Mouse (Mus musculus): ENCODE measurements around the gene Grtp1. TPM values are rescaled to one million over a fixed set of nuclear protein-coding genes. Genes with fewer than 3 reads are reported as not detected.
A peak's percentile ranks its signal among the peaks of the same experiment; 100 is the strongest.

Gene Grtp1
- total and polyA plus RNA-seq, 2 experiments from 2014 or later: 7.9 to 19.9 TPM

DNA sequence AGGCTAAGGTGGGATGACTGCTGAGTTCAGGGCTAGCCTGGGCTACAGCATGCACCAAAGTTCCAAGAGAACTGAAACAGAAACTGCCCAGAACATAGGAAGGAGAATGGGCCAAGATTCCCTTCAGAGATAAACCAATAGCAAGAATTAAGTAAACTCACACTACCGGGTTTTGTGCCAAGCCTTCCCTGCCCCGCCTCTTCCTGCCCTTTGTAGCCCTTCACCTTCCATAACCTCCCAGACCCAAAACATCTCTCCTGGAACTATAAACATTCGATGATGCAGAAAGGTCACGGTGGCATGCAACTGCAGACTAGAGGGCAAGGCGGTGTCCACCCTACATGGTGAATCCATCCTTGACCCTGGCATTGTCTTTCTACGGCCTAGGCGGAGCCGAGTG lies 10.2 kb downstream of the Grtp1 start:
- H3K4me1 ChIP-seq (ENCODE audit: insufficient read depth, low read length): no peaks in the 10 kb centered on the region
- WGBS: 88% methylated on average over 8 of the region's 8 CpGs

DNA sequence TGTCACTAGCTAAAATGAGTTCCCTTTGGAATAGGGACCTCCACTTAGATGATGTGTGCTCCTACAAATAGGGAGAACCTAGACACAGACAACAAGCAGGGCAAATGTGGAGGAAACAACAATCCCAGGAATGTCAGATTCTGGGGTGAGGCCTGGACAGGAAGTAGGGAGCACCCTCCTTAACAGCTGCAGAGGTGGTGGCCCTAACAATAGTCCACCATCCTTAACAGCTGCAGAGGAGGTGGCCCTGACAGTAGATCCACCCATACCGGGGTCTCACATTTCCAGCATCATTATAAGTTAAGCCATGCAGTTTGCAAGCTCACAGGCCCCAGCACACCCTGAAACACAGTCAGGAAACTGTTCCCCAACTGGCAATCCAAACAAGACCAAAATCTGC lies 11.6 kb downstream of the Grtp1 start:
- Histone ChIP-seq H3K4me3 (ENCODE audit: low read depth, low read length) (no peak overlapping the region), H3K27ac (ENCODE audit: low read depth, low read length) (no peak overlapping the region), H3K4me1 (ENCODE audit: insufficient read depth, low read length) (no peaks in the 10 kb centered on the region), H3K9ac (replicated peaks; ENCODE audit: low read length, poor library complexity, severe bottlenecking) (no peak overlapping the region), H3K4me2 (ENCODE audit: low read depth, low read length, poor library complexity, severe bottlenecking) (no peak overlapping the region), H3K36me3 (ENCODE audit: insufficient read depth, low read length) (no peaks in the 10 kb centered on the region), H3K27me3 (ENCODE audit: insufficient read depth, low read length) (no peaks in the 10 kb centered on the region), H3K9me3 (ENCODE audit: low read length) (no peaks in the 10 kb centered on the region)
- TF ChIP-seq CTCF (IDR thresholded peaks at IDR 0.05): no peak
- DNase-seq (ENCODE audit: low spot score) (no peak), ATAC-seq (ENCODE audit: low FRiP score) (no peak)
- 91% methylated on average over 1 of the region's 1 CpGs for WGBS

More for the DNA sequence above, 10.2 kb downstream of the Grtp1 start:
- no peak for TF ChIP-seq CTCF (IDR thresholded peaks at IDR 0.05)
- DNase-seq (ENCODE audit: low spot score): no peak
- Histone ChIP-seq H3K36me3 (ENCODE audit: insufficient read depth, low read length) (no peaks in the 10 kb centered on the region), H3K9ac (replicated peaks; ENCODE audit: low read length, poor library complexity, severe bottlenecking) (no peak overlapping the region), H3K4me3 (ENCODE audit: low read depth, low read length) (no peak overlapping the region), H3K9me3 (ENCODE audit: low read length) (no peaks in the 10 kb centered on the region), H3K27me3 (ENCODE audit: insufficient read depth, low read length) (no peaks in the 10 kb centered on the region), H3K4me2 (ENCODE audit: low read depth, low read length, poor library complexity, severe bottlenecking) (no peak overlapping the region), H3K27ac (ENCODE audit: low read depth, low read length) (no peak overlapping the region)
- no peak for ATAC-seq (ENCODE audit: low FRiP score)

DNA sequence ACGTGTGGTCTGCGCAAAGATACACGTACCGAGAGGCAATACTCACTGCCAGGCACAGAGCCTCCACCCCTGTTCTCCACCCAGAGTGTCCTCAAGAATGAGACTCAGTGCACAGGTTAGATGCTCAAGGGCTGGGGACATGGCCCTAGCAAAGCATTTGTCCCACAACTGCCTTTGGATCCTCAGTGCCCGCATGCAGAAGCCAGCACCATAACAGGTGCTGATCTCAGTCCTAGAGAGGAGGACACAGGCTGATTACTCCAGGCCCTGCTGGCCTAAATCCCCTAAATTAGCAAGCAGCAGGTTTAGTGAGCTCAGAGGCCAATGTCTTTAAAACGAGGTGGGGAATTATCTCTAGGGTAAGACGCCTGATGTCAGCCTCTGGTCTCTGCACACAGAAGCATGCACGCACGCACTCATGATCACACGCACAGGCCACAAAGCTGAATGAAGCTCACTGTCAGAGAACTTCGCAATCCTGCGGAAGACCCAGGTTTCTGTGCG lies 12.3 kb downstream of the Grtp1 start:
- Histone ChIP-seq H3K4me3 (ENCODE audit: low read depth, low read length) (no peak overlapping the region), H3K4me2 (ENCODE audit: low read depth, low read length, poor library complexity, severe bottlenecking) (no peak overlapping the region), H3K27me3 (ENCODE audit: insufficient read depth, low read length) (no peaks in the 10 kb centered on the region), H3K9ac (replicated peaks; ENCODE audit: low read length, poor library complexity, severe bottlenecking) (no peak overlapping the region), H3K27ac (ENCODE audit: low read depth, low read length) (no peak overlapping the region), H3K9me3 (ENCODE audit: low read length) (no peaks in the 10 kb centered on the region), H3K4me1 (ENCODE audit: insufficient read depth, low read length) (no peaks in the 10 kb centered on the region), H3K36me3 (ENCODE audit: insufficient read depth, low read length) (no peaks in the 10 kb centered on the region)
- ATAC-seq (ENCODE audit: low FRiP score) (no peak), DNase-seq (ENCODE audit: low spot score) (no peak)
- no peak for TF ChIP-seq CTCF (IDR thresholded peaks at IDR 0.05)
- WGBS: 85% methylated on average over 13 of the region's 13 CpGs

DNA sequence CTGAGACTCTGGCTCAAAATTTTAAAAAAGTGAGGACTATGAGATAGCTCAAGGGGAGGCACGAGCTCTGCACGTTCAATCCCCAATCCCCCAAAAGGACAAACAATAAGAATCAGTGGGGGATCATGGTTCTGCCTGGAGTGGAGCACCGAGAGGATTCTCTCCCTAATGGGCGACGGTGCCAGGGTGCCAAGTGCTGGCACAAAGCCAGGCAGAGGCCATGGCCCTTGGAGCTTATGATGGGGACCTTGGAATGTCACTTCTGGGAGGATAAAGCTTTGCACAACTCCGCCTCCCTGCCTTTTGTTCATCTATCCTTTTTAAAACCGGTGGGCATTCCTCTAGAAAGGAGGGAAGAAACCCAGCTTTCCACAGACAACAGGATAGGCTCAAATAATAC lies 12.8 kb downstream of the Grtp1 start:
- Histone ChIP-seq H3K4me2 (ENCODE audit: low read depth, low read length, poor library complexity, severe bottlenecking) (no peak overlapping the region), H3K4me3 (ENCODE audit: low read depth, low read length) (no peak overlapping the region), H3K9me3 (ENCODE audit: low read length) (no peaks in the 10 kb centered on the region), H3K9ac (replicated peaks; ENCODE audit: low read length, poor library complexity, severe bottlenecking) (0 out of 2 replicates have a peak overlapping the region, but pooled peaks have one; percentile 19), H3K27ac (ENCODE audit: low read depth, low read length) (no peak overlapping the region), H3K36me3 (ENCODE audit: insufficient read depth, low read length) (no peaks in the 10 kb centered on the region), H3K4me1 (ENCODE audit: insufficient read depth, low read length) (no peaks in the 10 kb centered on the region), H3K27me3 (ENCODE audit: insufficient read depth, low read length) (no peaks in the 10 kb centered on the region)
- WGBS: 43% methylated on average over 7 of the region's 7 CpGs
- no peak for TF ChIP-seq CTCF (IDR thresholded peaks at IDR 0.05)
- DNase-seq (ENCODE audit: low spot score) (no peak), ATAC-seq (ENCODE audit: low FRiP score) (no peak)

DNA sequence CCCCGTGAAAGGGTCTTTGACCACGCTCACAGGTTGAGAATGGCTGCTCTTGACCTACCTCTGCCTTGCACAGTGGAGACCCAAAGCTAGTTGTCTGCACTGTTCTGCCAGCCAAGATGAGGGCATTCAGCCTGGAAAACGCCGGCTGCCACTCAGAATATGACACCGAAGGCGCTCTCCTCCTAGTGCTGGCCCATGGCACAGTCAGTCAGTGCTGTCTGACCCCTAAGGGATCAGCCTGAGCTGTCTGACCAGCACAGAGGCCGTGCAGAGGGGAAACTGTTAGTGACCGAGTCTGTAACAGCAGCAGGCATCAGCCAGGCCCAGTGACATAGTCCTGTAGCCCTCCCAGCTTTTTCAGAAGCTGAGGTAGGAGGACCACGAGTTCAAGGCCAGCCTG lies 13.2 kb downstream of the Grtp1 start:
- no peak for TF ChIP-seq CTCF (IDR thresholded peaks at IDR 0.05)
- no peaks in the 10 kb centered on the region for H3K36me3 ChIP-seq (ENCODE audit: insufficient read depth, low read length)
- no peaks in the 10 kb centered on the region for H3K27me3 ChIP-seq (ENCODE audit: insufficient read depth, low read length)
- no peak for ATAC-seq (ENCODE audit: low FRiP score)
- no peak overlapping the region for H3K27ac ChIP-seq (ENCODE audit: low read depth, low read length)
- no peaks in the 10 kb centered on the region for H3K9me3 ChIP-seq (ENCODE audit: low read length)
- H3K4me2 ChIP-seq (ENCODE audit: low read depth, low read length, poor library complexity, severe bottlenecking): no peak overlapping the region
- no peak overlapping the region for H3K4me3 ChIP-seq (ENCODE audit: low read depth, low read length)
- 80% methylated on average over 9 of the region's 9 CpGs for WGBS
- H3K9ac ChIP-seq (replicated peaks; ENCODE audit: low read length, poor library complexity, severe bottlenecking): 0 out of 2 replicates have a peak overlapping the region, but pooled peaks have one; percentile 19
- no peaks in the 10 kb centered on the region for H3K4me1 ChIP-seq (ENCODE audit: insufficient read depth, low read length)
- no peak for DNase-seq (ENCODE audit: low spot score)

DNA sequence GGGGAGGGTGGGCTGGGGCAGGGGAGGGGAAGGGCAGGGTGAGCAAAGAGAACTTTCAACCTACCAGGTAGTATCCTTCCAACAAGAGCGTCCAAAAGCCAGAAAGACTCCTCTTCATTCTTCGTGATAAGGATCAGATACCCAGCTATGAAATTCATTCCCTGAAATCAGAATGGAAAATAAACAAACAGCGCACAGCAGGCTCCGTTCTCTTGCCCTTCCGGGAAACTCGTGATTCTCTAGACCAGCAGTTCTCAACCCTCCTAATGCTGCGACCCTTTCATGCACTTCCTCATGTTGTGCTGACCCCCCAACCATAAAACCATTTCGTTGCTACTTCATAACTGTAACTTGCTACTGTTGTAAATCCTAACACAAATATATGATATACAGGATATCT lies 13.6 kb downstream of the Grtp1 start:
- no peak overlapping the region for H3K4me2 ChIP-seq (ENCODE audit: low read depth, low read length, poor library complexity, severe bottlenecking)
- H3K27me3 ChIP-seq (ENCODE audit: insufficient read depth, low read length): no peaks in the 10 kb centered on the region
- no peak for ATAC-seq (ENCODE audit: low FRiP score)
- no peak overlapping the region for H3K27ac ChIP-seq (ENCODE audit: low read depth, low read length)
- no peak for DNase-seq (ENCODE audit: low spot score)
- H3K9ac ChIP-seq (replicated peaks; ENCODE audit: low read length, poor library complexity, severe bottlenecking): no peak overlapping the region
- no peak overlapping the region for H3K4me3 ChIP-seq (ENCODE audit: low read depth, low read length)
- no peak for TF ChIP-seq CTCF (IDR thresholded peaks at IDR 0.05)
- H3K36me3 ChIP-seq (ENCODE audit: insufficient read depth, low read length): no peaks in the 10 kb centered on the region
- no peaks in the 10 kb centered on the region for H3K4me1 ChIP-seq (ENCODE audit: insufficient read depth, low read length)
- no peaks in the 10 kb centered on the region for H3K9me3 ChIP-seq (ENCODE audit: low read length)
- WGBS: 83% methylated on average over 8 of the region's 8 CpGs
